Mouse (Mus musculus) left cerebral cortex, postnatal 10 days (tissue): ENCODE data around the gene Stab2. TPM values are rescaled to one million over a fixed set of nuclear protein-coding genes. Genes with fewer than 3 reads are reported as not detected.

Experiments
- DNase-seq, 2 experiments: peaks; one replicate each; pipeline ENCODE4 v3.0.0; 2021 to 2022; ENCODE audit warnings: low spot score in 2 of 2, mixed read lengths in 1 of 2; ENCODE audit errors: extremely low spot score in 1 of 2
- intact Hi-C: fragments of 180-260 bp; cut with DNase I; formaldehyde crosslinking; loops from one replicate; pipeline ENCODE4 v1.15.1; 2025
- total RNA-seq, 2 experiments: library from RNA; stranded (reverse); gene quantifications; 2 replicates each; pipeline ENCODE4 v1.2.3; 2021

The Stab2 gene
- total RNA-seq, 2 experiments from 2014 or later: 0.45 to 0.73 TPM

- DNase-seq: no peak
- intact Hi-C loops: no loop called here
Observed at GRCm38 (mm10) chr10:86808013-86808758, 199.6 kb downstream of the Stab2 start.

- intact Hi-C loops: no loop called here
Observed at GRCm38 (mm10) chr10:86807362-86807761, 200.5 kb downstream of the Stab2 start.

DNA sequence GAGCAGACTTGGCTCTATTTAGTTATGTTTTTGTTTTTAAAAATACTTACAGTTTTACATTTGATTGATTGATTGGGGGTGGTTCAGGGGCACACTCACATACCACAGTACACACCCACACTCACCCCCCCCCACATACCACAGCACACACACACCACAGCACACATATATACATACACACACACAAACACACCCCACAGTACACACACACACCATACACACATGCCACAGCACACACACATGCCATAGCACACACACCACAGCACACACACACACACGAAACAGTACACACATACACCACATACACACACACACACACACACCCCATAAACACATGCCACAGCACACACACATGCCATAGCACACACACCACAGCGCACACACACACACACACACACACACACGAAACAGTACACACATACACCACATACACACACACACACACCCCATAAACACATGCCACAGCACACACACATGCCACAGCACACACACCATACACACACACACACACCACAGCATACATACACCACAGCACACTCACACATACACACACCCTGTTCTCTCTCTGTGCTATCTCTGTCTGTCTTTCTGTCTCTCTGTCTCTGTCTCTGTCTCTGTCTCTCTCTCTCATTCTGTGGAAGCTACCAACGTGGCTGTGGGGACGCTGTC lies 211.6 kb downstream of the Stab2 start:
- no peak for DNase-seq
- intact Hi-C loops: no loop called here

More at GRCm38 (mm10) chr10:86807362-86807761, 200.5 kb downstream of the Stab2 start:
- no peak for DNase-seq

DNA sequence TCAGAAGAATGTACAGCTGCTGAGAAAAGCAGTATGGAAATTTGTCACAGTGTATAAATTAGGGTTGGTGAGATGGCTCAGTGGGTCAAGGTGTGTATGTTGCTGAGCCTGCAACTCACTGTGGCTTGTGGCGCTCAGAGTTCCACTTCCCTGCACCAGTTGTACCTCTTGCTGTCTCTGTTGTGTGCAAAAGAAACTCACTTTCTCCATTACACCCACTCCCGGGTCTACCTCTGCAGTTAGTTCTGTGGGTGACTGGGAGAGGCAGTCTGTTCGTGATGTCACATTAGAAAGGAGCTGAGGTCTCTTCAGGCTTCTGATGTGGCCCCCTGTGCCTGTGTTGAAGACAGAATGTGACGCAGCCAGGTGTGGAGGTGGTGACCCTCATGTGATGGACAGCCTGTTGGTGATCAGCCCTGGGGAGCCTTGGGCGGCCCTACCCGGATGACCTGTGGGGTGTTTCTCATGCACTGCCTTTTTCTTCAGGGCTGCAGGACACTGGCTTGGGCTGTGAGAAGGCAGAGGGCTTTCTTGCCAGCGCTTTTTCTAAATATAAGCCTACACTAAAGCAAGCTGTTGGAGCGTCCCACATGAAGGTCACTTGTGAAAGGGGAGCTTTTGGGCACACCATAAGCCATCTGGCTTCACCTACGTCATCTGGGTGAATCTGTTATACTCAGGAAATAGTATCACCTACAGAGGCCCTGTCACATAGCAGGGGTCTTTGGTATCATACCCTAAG lies 212.9 kb downstream of the Stab2 start:
- DNase-seq: no peak

DNA sequence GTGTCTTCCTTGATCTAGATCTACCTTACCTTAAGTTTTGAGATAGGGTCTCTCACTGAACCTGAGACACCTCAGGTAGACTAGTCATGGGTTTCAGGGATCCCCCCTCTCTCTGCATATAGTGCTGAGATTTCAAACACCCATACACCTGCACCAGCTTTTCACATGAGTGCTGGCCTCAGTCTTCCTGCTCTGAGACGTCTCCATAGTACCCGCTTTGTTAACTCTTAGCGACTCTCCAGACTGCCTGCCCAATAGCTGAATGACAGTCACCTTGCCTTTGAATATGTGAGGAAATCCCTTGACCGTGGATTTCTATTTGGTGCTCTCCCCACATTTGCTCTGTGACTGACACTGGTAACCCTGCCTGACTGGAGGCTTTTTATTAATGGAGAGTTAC lies 213.6 kb downstream of the Stab2 start:
- no peak for DNase-seq
- intact Hi-C loops: no loop called here

More for the DNA sequence above, 212.9 kb downstream of the Stab2 start:
- intact Hi-C loops: no loop called here

GRCm38 (mm10) chr10:86793509-86793951 lies 214.3 kb downstream of the Stab2 start:
- intact Hi-C loops: no loop called here
- DNase-seq: no peak

GRCm38 (mm10) chr10:86791507-86792184 lies 216.2 kb downstream of the Stab2 start:
- DNase-seq: no peak
- intact Hi-C loops: no loop called here

Other genes starting within 250 kb of the Stab2 start
- 10 to 100 TPM; 20.2 to 24.7 TPM for gene Gm49358, start 244.1 kb downstream of the Stab2 start, total RNA-seq
- gene Nt5dc3, start 229.0 kb downstream of the Stab2 start, total RNA-seq: 10 to 100 TPM; 65.7 to 68.5 TPM
- gene 1700113H08Rik, start 50.0 kb upstream of the Stab2 start, total RNA-seq: not detected